Mouse (Mus musculus): ENCODE results near the gene Cyp4a30b.
"Not testable (repeated sequence)": the region's sequence is repeated elsewhere in the genome, so short reads cannot be mapped to it uniquely, and the experiment has no call there.

Cyp4a30b gene

GRCm38 (mm10) chr4:115452304-115452703, at the start of gene Cyp4a30b:
TSS of gene Cyp4a30b (plus strand) at chr4:115452604.
- no peak for DNase-seq (ENCODE audit: low spot score)

- DNase-seq (ENCODE audit: low spot score) = not testable (repeated sequence)
These were observed 41.1 kb upstream of the Cyp4a30b start, which contains the start of gene Cyp4a12b for GRCm38 (mm10) chr4:115411324-115411723. TSS of gene Cyp4a12b (plus strand) at chr4:115411624.

GRCm38 (mm10) chr4:115450577-115451137, 1.7 kb upstream of the Cyp4a30b start:
- no peak for DNase-seq (ENCODE audit: low spot score)

GRCm38 (mm10) chr4:115473585-115473984, 21.2 kb downstream of the Cyp4a30b start:
- not testable (repeated sequence) for DNase-seq (ENCODE audit: low spot score)

- not testable (repeated sequence) for DNase-seq (ENCODE audit: low spot score)
These were observed 23.6 kb downstream of the Cyp4a30b start for GRCm38 (mm10) chr4:115476051-115476450.

GRCm38 (mm10) chr4:115481006-115481652, 28.7 kb downstream of the Cyp4a30b start:
- DNase-seq (ENCODE audit: low spot score) = no peak

- DNase-seq (ENCODE audit: low spot score) = no peak
These were observed 43.6 kb downstream of the Cyp4a30b start, which contains the start of gene Cyp4a14 for GRCm38 (mm10) chr4:115496001-115496400. TSS of gene Cyp4a14 (minus strand) at chr4:115496142.

GRCm38 (mm10) chr4:115497466-115497865, 45.1 kb downstream of the Cyp4a30b start:
- DNase-seq (ENCODE audit: low spot score) = no peak

GRCm38 (mm10) chr4:115513964-115514363, 61.6 kb downstream of the Cyp4a30b start:
- DNase-seq (ENCODE audit: low spot score) = not testable (repeated sequence)

GRCm38 (mm10) chr4:115518000-115518399, 65.6 kb downstream of the Cyp4a30b start, which contains the start of gene Cyp4a10:
TSS of gene Cyp4a10 (plus strand) at chr4:115518264.
- DNase-seq (ENCODE audit: low spot score) = not testable (repeated sequence)

GRCm38 (mm10) chr4:115519444-115519843, 67.0 kb downstream of the Cyp4a30b start:
- DNase-seq (ENCODE audit: low spot score) = no peak
